Mouse (Mus musculus): ENCODE data around the gene D3Ertd751e. TPM values are rescaled to one million over a fixed set of nuclear protein-coding genes. Genes with fewer than 3 reads are reported as not detected.

Gene D3Ertd751e
- polyA plus RNA-seq, 1 experiment from 2014 or later, result 13.0 TPM

Other genes with a start within 250 kb of the D3Ertd751e start
- 16.1 and 16.4 TPM in 2 replicates for gene Jade1, start 186.9 kb upstream of the D3Ertd751e start, polyA plus RNA-seq (2014; fragmentation: Nextera tagmentation; extraction: Ambion mirVana)
- gene Sclt1, start 97 bp upstream of the D3Ertd751e start, polyA plus RNA-seq (2014; fragmentation: Nextera tagmentation; extraction: Ambion mirVana), result 17.5 and 19.3 TPM in 2 replicates

All from embryonic facial prominence, embryonic 14.5 days (tissue).